In genomic region chr1:185482762-185483161, GRCm38 (mm10) we compare ENCODE assay signal across 11 mouse cellular contexts. TPM values are rescaled to one million over a fixed set of nuclear protein-coding genes. Genes with fewer than 3 reads are reported as not detected.
DNase-seq lines count a peak whose midpoint lies in the region; ATAC-seq and TF ChIP-seq lines count a peak whose summit lies in the region.
"Had no signal": no experiment of that assay in that cellular context is flagged by ENCODE, and none has a peak within 500 bp of the region (broad histone marks: within the 10 kb centered on the region; RNA-seq: fewer than 3 reads in every experiment).

No protein-coding gene starts in this region.

- peak overlapping the region; percentile 39; the same call in 1 of the 2 replicates for H3K4me2 ChIP-seq in forebrain, postnatal 0 days (ENCODE audit: low read depth)
- H3K4me2 ChIP-seq in limb, embryonic 12.5 days: peak overlapping the region; percentile 59
- H3K4me2 ChIP-seq: liver, embryonic 11.5 days had no signal

- DNase-seq in heart, embryonic 10.5 days (ENCODE audit: low spot score): peak; percentile 69
- DNase-seq in heart, adult 8-10 months (ENCODE audit: low spot score): no peak
- no peak for DNase-seq in embryonic facial prominence, embryonic 10.5 days (ENCODE audit: low spot score)
- no peak for DNase-seq in forebrain, postnatal 0 days
- DNase-seq in Muller cell, postnatal 12 days (ENCODE audit: inconsistent ontology term): no peak
- DNase-seq in embryo, embryonic 10.5 days (ENCODE audit: low spot score): no peak
- DNase-seq: thymus, postnatal 36 days had no signal

- 93% methylated on average over 2 of the region's 2 CpGs for WGBS in heart, embryonic 10.5 days
- WGBS in embryonic facial prominence, embryonic 10.5 days: 92% methylated on average over 2 of the region's 2 CpGs
- WGBS in forebrain, postnatal 0 days: 74% methylated on average over 2 of the region's 2 CpGs
- 92% methylated on average over 2 of the region's 2 CpGs for WGBS in limb, embryonic 12.5 days

- no peak overlapping the region for H3K4me3 ChIP-seq in heart, embryonic 10.5 days
- H3K4me3 ChIP-seq in embryonic facial prominence, embryonic 10.5 days: peak overlapping the region; percentile 45; the same call in 1 of the 2 replicates
- no peak overlapping the region for H3K4me3 ChIP-seq in forebrain, postnatal 0 days (ENCODE audit: low read depth, low read length)
- no peak overlapping the region for H3K4me3 ChIP-seq in limb, embryonic 12.5 days (replicated peaks)

- peak; percentile 67; the same call in 1 of the 2 replicates for ATAC-seq in forebrain, postnatal 0 days
- 0 out of 2 replicates have a peak, but pooled peaks have one; percentile 13 for ATAC-seq in limb, embryonic 12.5 days (ENCODE audit: insufficient number of reproducible peaks, insufficient read depth, low FRiP score, low TSS enrichment, low read depth)
- no peak for ATAC-seq in frontal cortex, adult (ENCODE audit: low TSS enrichment)
- ATAC-seq: inflammation-experienced regulatory T-cells, adult 6 months had no signal

- TF ChIP-seq CTCF in forebrain, postnatal 0 days (IDR thresholded peaks at IDR 0.05; ENCODE audit: low read depth): no peak

- H3K36me3 ChIP-seq in heart, embryonic 10.5 days: no peaks in the 10 kb centered on the region
- no peaks in the 10 kb centered on the region for H3K36me3 ChIP-seq in embryonic facial prominence, embryonic 10.5 days (replicated peaks)
- no peaks in the 10 kb centered on the region for H3K36me3 ChIP-seq in forebrain, postnatal 0 days (ENCODE audit: insufficient read depth)
- no peaks in the 10 kb centered on the region for H3K36me3 ChIP-seq in limb, embryonic 12.5 days

- no peak overlapping the region for H3K9ac ChIP-seq in forebrain, postnatal 0 days
- H3K9ac ChIP-seq in limb, embryonic 12.5 days (replicated peaks): no peak overlapping the region

- H3K27ac ChIP-seq in heart, embryonic 10.5 days: peak overlapping the region; percentile 53; the same call in 1 of the 2 replicates
- peak overlapping the region; percentile 81 for H3K27ac ChIP-seq in embryonic facial prominence, embryonic 10.5 days (replicated peaks)
- peak overlapping the region; percentile 35; the same call in 1 of the 2 replicates for H3K27ac ChIP-seq in forebrain, postnatal 0 days (ENCODE audit: low read depth, low read length)
- H3K27ac ChIP-seq in limb, embryonic 12.5 days: peak overlapping the region; percentile 84; the same call in 1 of the 2 replicates

- peaks cover 4% of the 10 kb centered on the region; the same call in 1 of the 2 replicates for H3K4me1 ChIP-seq in heart, embryonic 10.5 days
- peaks cover 30% of the 10 kb centered on the region for H3K4me1 ChIP-seq in embryonic facial prominence, embryonic 10.5 days
- H3K4me1 ChIP-seq in forebrain, postnatal 0 days (ENCODE audit: insufficient read depth): 0 out of 2 replicates have a peak, but pooled peaks cover 13% of the 10 kb centered on the region
- H3K4me1 ChIP-seq in limb, embryonic 12.5 days (replicated peaks): peaks cover 33% of the 10 kb centered on the region

- H3K27me3 ChIP-seq in heart, embryonic 10.5 days (ENCODE audit: insufficient read depth, poor library complexity, severe bottlenecking): no peaks in the 10 kb centered on the region
- H3K27me3 ChIP-seq in embryonic facial prominence, embryonic 10.5 days (replicated peaks; ENCODE audit: low read depth, poor library complexity, severe bottlenecking): peaks cover 4% of the 10 kb centered on the region; the same call in 1 of the 2 replicates
- no peaks in the 10 kb centered on the region for H3K27me3 ChIP-seq in forebrain, postnatal 0 days (ENCODE audit: insufficient read depth, low read length)
- H3K27me3 ChIP-seq in limb, embryonic 12.5 days: no peaks in the 10 kb centered on the region

- no peaks in the 10 kb centered on the region for H3K9me3 ChIP-seq in heart, embryonic 10.5 days
- no peaks in the 10 kb centered on the region for H3K9me3 ChIP-seq in embryonic facial prominence, embryonic 10.5 days
- H3K9me3 ChIP-seq in forebrain, postnatal 0 days (ENCODE audit: low read length): no peaks in the 10 kb centered on the region
- H3K9me3 ChIP-seq in limb, embryonic 12.5 days: no peaks in the 10 kb centered on the region

RNA-seq across cellular contexts. Expression of gene Slc30a10, which starts 28.1 kb away (rescaled TPM):
- 3.5 and 3.9 TPM in 2 replicates for polyA plus RNA-seq in heart, embryonic 10.5 days (2016; fragmentation: Nextera tagmentation; extraction: Ambion mirVana)
- not detected for total RNA-seq in heart, adult 8-10 months (2022)
- polyA plus RNA-seq in embryonic facial prominence, embryonic 10.5 days (2016; fragmentation: Nextera tagmentation; extraction: Ambion mirVana): 1.0 and 1.2 TPM in 2 replicates
- 12.9 and 15.8 TPM in 2 replicates for total RNA-seq in forebrain, postnatal 0 days (2014; rRNA removed)
- 3.2 and 5.0 TPM in 2 replicates for polyA plus RNA-seq in forebrain, postnatal 0 days (2015; fragmentation: Nextera tagmentation; extraction: Ambion mirVana)
- polyA plus RNA-seq in limb, embryonic 12.5 days (2016; fragmentation: Nextera tagmentation; extraction: Ambion mirVana): 0.39 and 0.54 TPM in 2 replicates
- polyA plus RNA-seq: inflammation-experienced regulatory T-cells, adult 6 months had no signal
